Mouse (Mus musculus) embryo, embryonic 11.5 days (tissue): ENCODE measurements around the gene Heyl.
"Not testable (repeated sequence)": the region's sequence is repeated elsewhere in the genome, so short reads cannot be mapped to it uniquely, and the experiment has no call there.

ENCODE experiments used
- DNase-seq: peaks from one replicate; pipeline ENCODE4 v3.0.0-alpha.2; 2012; ENCODE audit warnings: low read depth, low spot score

The Heyl gene

GRCm38 (mm10) chr4:123284731-123285624 lies 51.6 kb downstream of the Heyl start:
- no peak for DNase-seq

DNA sequence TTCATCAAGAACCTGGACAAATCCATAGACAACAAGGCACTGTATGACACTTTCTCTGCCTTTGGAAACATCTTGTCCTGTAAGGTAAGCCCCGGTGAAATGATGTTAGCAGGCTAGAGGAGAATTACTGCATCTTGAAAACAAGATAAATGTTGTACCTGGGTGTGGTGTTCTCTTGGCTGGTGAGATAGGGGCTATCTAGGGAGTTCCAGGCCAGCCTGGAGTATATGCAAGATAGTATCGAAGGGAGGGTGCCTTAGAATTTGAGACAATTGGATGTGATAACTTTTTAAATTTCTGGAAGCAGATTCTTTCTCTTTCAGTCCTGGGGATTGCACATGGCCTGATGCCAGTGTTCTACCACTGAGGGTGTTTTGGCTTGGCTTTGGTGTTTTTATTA lies 53.4 kb downstream of the Heyl start:
- DNase-seq: no peak

DNA sequence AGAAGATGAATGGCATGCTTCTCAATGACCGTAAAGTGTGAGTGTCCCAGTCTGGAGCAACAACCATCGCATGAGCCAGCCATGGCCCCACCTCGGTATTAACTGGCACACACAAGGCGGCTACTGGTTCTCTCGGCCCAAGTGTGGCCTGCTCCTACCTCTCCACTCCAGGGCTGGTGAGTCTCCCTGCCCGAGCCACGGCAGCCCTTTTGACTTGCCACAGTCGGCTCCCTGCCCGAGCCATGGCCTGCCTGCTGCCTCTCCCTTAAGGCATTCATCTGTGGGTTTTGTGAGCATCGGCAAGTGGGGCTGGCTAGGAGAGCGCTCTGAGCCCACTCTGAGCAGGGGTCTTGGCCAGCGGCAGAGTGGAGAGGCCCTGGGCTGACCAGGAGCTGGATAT lies 55.7 kb downstream of the Heyl start:
- no peak for DNase-seq

DNA sequence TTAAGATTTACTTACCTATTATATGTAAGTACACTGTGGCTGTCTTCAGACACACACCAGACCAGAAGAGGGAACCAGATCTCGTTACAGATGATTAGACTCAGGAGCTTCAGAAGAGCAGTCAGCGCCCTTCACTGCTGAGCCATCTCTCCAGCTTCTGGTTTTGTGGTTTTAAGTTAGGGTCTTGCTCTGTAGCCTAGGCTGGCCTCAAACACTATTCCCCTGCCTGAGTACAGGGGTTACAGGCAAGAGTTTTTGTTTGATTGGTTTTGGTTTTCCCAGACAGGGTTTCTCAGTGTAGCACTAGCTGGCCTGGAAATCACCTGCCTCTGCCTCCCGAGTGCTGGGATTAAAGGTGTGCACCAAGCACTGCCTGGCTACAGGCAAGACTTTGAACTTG lies 59.0 kb downstream of the Heyl start:
- DNase-seq: no peak

DNA sequence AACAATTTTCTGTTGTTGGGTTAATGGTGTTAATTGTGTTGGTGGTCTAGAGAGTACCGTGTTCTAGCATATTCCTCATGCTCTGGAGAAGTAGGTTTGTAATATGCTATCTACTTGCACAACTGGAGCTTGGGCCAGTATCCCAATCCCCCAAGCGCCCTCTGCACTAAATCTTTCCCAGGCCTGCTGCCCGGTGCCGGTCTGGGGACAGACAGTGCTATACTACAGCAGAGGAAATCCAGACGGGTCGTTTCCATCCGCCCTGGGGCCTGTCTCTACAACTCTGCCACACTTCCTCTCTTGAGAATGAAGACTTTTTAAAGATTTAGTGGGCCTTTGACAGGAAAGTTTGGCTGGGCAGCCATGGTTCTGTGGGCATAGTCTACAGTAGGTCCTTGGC lies 59.6 kb downstream of the Heyl start:
- DNase-seq: no peak

- DNase-seq: no peak
Measured at GRCm38 (mm10) chr4:123293661-123294443, 60.5 kb downstream of the Heyl start.

- not testable (repeated sequence) for DNase-seq
Measured at GRCm38 (mm10) chr4:123295026-123295425, 61.7 kb downstream of the Heyl start.

DNA sequence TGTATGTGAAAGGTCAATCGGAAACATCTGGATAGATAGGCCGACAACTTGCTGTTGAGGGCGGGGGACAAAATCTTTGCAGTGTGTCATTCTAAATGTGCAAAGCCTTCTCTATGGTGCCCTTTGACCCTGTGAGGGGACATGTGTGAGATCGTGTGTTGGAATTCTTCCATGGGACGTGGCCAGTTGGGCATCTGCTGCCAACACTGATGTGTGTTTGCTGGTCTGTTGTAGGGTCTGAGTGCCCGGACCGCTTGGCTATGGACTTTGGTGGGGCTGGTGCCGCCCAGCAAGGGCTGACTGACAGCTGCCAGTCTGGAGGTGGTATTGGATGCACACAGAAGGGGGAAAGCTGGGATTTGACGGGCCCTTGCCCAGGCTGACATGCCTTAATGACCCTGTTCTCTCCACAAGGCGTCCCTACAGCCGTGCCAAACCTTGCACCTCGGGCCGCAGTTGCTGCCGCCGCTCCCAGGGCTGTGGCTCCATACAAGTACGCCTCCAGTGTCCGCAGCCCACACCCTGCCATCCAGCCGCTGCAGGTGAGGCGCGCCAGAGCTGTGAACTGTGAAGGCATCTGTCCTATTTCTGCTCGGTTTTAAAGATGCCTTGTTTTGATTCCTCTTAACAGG lies 62.3 kb downstream of the Heyl start:
- no peak for DNase-seq

DNA sequence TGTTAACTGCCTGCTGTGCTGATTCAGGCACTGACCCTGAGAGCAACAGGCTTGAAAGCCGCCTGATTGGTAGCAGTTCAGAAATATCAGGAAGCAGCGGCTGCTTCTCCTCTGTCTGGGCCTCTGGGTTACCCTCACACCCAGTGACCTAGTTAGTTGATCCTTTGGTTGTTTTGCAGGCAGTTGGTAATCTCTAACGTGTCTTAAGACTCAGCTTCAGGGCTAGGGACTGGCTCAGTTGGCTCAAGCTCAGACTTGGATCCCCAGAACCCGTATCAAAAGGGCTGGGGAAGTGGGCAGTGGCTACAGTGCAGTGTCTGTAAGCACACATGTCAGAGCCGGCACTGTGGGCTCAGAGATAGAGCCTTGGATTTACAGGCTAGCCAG lies 62.8 kb downstream of the Heyl start:
- DNase-seq: no peak

- no peak for DNase-seq
Measured at GRCm38 (mm10) chr4:123297195-123297960, 64.0 kb downstream of the Heyl start.

- no peak for DNase-seq
Measured at GRCm38 (mm10) chr4:123298226-123298625, 64.9 kb downstream of the Heyl start.

DNA sequence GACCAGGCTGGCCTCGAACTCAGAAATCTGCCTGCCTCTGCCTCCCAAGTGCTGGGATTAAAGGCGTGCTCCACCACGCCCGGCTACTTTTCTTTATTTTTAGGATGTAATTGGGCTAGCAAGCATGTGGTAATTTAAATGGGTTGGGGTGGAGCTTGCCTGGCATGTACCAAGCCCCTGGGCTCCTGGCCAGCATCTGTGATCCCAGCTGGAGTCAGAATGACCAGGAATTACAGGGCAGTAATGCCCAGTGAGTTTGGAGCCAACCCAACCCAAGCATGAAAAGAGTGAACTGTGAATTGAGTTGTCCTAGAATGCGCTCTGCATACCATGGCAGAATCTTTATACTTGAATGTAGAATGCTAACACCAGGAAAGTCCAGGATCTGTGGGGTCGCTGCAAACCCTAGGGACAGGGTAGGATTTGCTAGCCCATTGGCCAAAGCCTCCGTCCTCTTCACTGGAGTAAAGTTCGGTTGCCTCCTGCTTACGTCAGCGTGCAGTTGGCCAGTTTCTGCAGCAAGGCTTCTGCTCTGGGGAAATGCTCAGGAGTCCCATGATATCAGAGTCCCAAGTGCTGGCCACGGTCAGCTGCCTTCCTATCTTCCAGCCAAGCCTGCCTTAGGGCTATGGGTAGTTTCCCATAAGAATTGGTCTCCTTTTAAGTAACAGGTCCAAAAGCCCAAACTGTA lies 65.8 kb downstream of the Heyl start:
- no peak for DNase-seq
